Mouse (Mus musculus): Measurements from ENCODE around the gene Clint1. TPM values are rescaled to one million over a fixed set of nuclear protein-coding genes. Genes with fewer than 3 reads are reported as not detected.

Clint1 gene
- polyA plus RNA-seq, 1 experiment: 59.2 TPM

- Histone ChIP-seq H3K4me1 (ENCODE audit: control insufficient read depth, insufficient read depth, insufficient read length, low read length) (peaks cover 19% of the 10 kb centered on the region), H3K27me3 (ENCODE audit: control insufficient read depth, insufficient read depth, low read length) (no peaks in the 10 kb centered on the region), H3K36me3 (ENCODE audit: control insufficient read depth, insufficient read depth, low read length) (peaks cover 11% of the 10 kb centered on the region), H3K4me3 (ENCODE audit: low read depth, low read length) (peak overlapping the region; percentile 30; the same call in 1 of the 2 replicates), H3K27ac (ENCODE audit: insufficient read depth, low read depth, low read length) (peak overlapping the region; percentile 94)
- no peak for TF ChIP-seq POLR2A (IDR thresholded peaks at IDR 0.05; ENCODE audit: low read depth, low read length)
- no peak for TF ChIP-seq CTCF (IDR thresholded peaks at IDR 0.05; ENCODE audit: extremely low read depth, insufficient read length, insufficient replicate concordance, low read depth, low read length)
- 3% methylated on average over 6 of the region's 6 CpGs for WGBS
Measured at GRCm38 (mm10) chr11:45852995-45853317, 1.1 kb downstream of the Clint1 start.

DNA sequence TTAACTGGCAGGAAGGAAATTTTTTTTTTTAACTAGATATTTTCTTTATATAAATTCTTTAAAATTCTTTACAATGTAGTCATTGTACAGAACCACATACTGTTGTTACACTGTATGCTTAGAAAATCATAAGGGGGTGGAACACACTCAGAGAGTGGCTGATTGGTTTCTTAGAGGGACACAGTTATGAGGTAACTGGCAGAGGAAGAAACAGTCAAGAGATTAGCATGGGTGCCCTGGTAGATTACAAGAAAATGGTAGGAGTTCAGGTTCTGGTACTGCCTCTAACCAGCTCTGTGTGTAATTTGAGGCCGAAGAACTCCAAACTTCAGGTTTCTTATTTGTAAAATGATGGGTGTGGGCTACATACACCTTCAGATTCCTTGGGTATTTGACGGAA lies 2.1 kb downstream of the Clint1 start:
- Histone ChIP-seq H3K36me3 (ENCODE audit: control insufficient read depth, insufficient read depth, low read length) (peaks cover 13% of the 10 kb centered on the region), H3K27ac (ENCODE audit: insufficient read depth, low read depth, low read length) (peak overlapping the region; percentile 31; the same call in 1 of the 2 replicates), H3K4me1 (ENCODE audit: control insufficient read depth, insufficient read depth, insufficient read length, low read length) (peaks cover 19% of the 10 kb centered on the region), H3K27me3 (ENCODE audit: control insufficient read depth, insufficient read depth, low read length) (no peaks in the 10 kb centered on the region), H3K4me3 (ENCODE audit: low read depth, low read length) (no peak overlapping the region)
- TF ChIP-seq POLR2A (IDR thresholded peaks at IDR 0.05; ENCODE audit: low read depth, low read length): no peak
- no peak for TF ChIP-seq CTCF (IDR thresholded peaks at IDR 0.05; ENCODE audit: extremely low read depth, insufficient read length, insufficient replicate concordance, low read depth, low read length)
- 56% methylated on average over 2 of the region's 2 CpGs for WGBS

DNA sequence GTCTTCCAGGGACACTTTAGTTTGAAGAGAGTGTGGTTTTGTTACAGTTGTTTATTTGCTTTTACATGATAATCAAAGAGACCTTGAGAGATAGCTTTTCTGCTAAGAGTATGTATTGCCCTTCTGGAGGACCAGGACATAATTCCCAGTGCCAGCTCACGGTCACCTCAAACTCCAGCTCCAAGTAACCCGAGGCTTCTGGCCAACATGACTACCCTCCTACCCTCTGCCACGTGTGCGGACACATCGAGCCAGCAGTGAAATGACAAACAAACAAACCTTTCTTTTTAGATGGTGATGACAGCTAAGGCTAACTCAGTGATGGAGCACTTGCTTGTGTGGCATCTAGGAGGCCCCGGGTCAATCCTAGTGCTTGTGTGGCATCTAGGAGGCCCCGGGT lies 2.5 kb downstream of the Clint1 start:
- H3K4me3 ChIP-seq (ENCODE audit: low read depth, low read length): peak overlapping the region; percentile 33

DNA sequence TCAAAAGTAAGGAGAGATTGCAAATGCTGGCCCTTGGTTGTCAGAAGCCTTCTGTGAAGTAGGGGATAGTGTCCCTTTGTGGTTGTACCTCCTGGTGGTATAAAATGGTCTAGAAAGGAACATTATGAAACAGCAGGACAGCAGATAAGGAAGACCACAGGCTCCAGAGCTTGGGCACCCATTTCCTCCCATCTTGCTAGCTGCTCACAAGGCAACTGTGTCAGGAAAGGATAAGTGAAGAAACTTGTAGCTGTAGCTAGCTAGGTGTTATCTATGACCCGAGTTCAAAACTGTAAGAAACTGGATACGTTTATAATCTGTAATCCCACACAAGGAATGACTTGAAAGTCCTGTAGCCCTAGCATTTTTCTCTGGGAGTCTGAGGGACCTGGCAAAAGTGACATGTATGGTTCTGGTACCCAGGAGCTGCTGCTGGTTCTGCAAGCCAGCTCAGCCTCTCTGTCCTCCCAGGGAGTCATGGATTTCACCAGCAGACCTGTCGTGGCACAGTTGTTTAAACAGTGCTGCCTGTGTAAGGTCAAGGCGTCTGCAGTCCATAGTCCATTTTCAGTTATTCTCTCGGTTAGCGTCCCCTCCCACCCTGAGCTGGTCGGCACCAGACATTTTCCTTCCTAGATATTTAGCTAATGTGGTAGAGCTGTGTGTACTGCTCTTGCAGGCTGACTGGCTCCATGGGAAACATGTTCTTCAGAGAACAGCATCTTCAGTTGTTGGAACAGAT lies 3.7 kb downstream of the Clint1 start:
- H3K4me3 ChIP-seq (ENCODE audit: low read depth, low read length): peak overlapping the region; percentile 33
- 16% methylated on average over 7 of the region's 7 CpGs for WGBS
- peaks cover 16% of the 10 kb centered on the region for H3K4me1 ChIP-seq (ENCODE audit: control insufficient read depth, insufficient read depth, insufficient read length, low read length)
- peaks cover 15% of the 10 kb centered on the region for H3K36me3 ChIP-seq (ENCODE audit: control insufficient read depth, insufficient read depth, low read length)
- TF ChIP-seq CTCF (IDR thresholded peaks at IDR 0.05; ENCODE audit: extremely low read depth, insufficient read length, insufficient replicate concordance, low read depth, low read length): no peak
- no peak for TF ChIP-seq POLR2A (IDR thresholded peaks at IDR 0.05; ENCODE audit: low read depth, low read length)
- no peaks in the 10 kb centered on the region for H3K27me3 ChIP-seq (ENCODE audit: control insufficient read depth, insufficient read depth, low read length)
- peak overlapping the region; percentile 86 for H3K27ac ChIP-seq (ENCODE audit: insufficient read depth, low read depth, low read length)

More for the DNA sequence above, 2.5 kb downstream of the Clint1 start:
- TF ChIP-seq CTCF (IDR thresholded peaks at IDR 0.05; ENCODE audit: extremely low read depth, insufficient read length, insufficient replicate concordance, low read depth, low read length): no peak
- no peak for TF ChIP-seq POLR2A (IDR thresholded peaks at IDR 0.05; ENCODE audit: low read depth, low read length)
- Histone ChIP-seq H3K4me1 (ENCODE audit: control insufficient read depth, insufficient read depth, insufficient read length, low read length) (peaks cover 19% of the 10 kb centered on the region), H3K36me3 (ENCODE audit: control insufficient read depth, insufficient read depth, low read length) (peaks cover 14% of the 10 kb centered on the region), H3K27ac (ENCODE audit: insufficient read depth, low read depth, low read length) (peak overlapping the region; percentile 62), H3K27me3 (ENCODE audit: control insufficient read depth, insufficient read depth, low read length) (no peaks in the 10 kb centered on the region)
- 24% methylated on average over 7 of the region's 7 CpGs for WGBS

- H3K4me3 ChIP-seq (ENCODE audit: low read depth, low read length): peak overlapping the region; percentile 33
- peaks cover 22% of the 10 kb centered on the region for H3K4me1 ChIP-seq (ENCODE audit: control insufficient read depth, insufficient read depth, insufficient read length, low read length)
- TF ChIP-seq POLR2A (IDR thresholded peaks at IDR 0.05; ENCODE audit: low read depth, low read length) (no peak), CTCF (IDR thresholded peaks at IDR 0.05; ENCODE audit: extremely low read depth, insufficient read length, insufficient replicate concordance, low read depth, low read length) (no peak)
- WGBS: 15% methylated on average over 6 of the region's 6 CpGs
- no peaks in the 10 kb centered on the region for H3K27me3 ChIP-seq (ENCODE audit: control insufficient read depth, insufficient read depth, low read length)
- peak overlapping the region; percentile 86 for H3K27ac ChIP-seq (ENCODE audit: insufficient read depth, low read depth, low read length)
- H3K36me3 ChIP-seq (ENCODE audit: control insufficient read depth, insufficient read depth, low read length): peaks cover 20% of the 10 kb centered on the region
Measured at GRCm38 (mm10) chr11:45856149-45856516, 4.3 kb downstream of the Clint1 start.

- Histone ChIP-seq H3K27ac (ENCODE audit: insufficient read depth, low read depth, low read length) (peak overlapping the region; percentile 3), H3K27me3 (ENCODE audit: control insufficient read depth, insufficient read depth, low read length) (no peaks in the 10 kb centered on the region), H3K36me3 (ENCODE audit: control insufficient read depth, insufficient read depth, low read length) (peaks cover 11% of the 10 kb centered on the region), H3K4me1 (ENCODE audit: control insufficient read depth, insufficient read depth, insufficient read length, low read length) (peaks cover 17% of the 10 kb centered on the region; the same call in 1 of the 2 replicates), H3K4me3 (ENCODE audit: low read depth, low read length) (no peak overlapping the region)
- TF ChIP-seq CTCF (IDR thresholded peaks at IDR 0.05; ENCODE audit: extremely low read depth, insufficient read length, insufficient replicate concordance, low read depth, low read length): no peak
- TF ChIP-seq POLR2A (IDR thresholded peaks at IDR 0.05; ENCODE audit: low read depth, low read length): no peak
- 41% methylated on average over 7 of the region's 7 CpGs for WGBS
Measured at GRCm38 (mm10) chr11:45861334-45861733, 9.5 kb downstream of the Clint1 start.

GRCm38 (mm10) chr11:45864409-45864808 lies 12.6 kb downstream of the Clint1 start:
- H3K36me3 ChIP-seq (ENCODE audit: control insufficient read depth, insufficient read depth, low read length): peaks cover 7% of the 10 kb centered on the region

More at GRCm38 (mm10) chr11:45864409-45864808, 12.6 kb downstream of the Clint1 start:
- Histone ChIP-seq H3K27ac (ENCODE audit: insufficient read depth, low read depth, low read length) (no peak overlapping the region), H3K4me3 (ENCODE audit: low read depth, low read length) (no peak overlapping the region), H3K27me3 (ENCODE audit: control insufficient read depth, insufficient read depth, low read length) (no peaks in the 10 kb centered on the region), H3K4me1 (ENCODE audit: control insufficient read depth, insufficient read depth, insufficient read length, low read length) (peaks cover 24% of the 10 kb centered on the region; the same call in 1 of the 2 replicates)
- WGBS: 39% methylated on average over 3 of the region's 3 CpGs
- TF ChIP-seq POLR2A (IDR thresholded peaks at IDR 0.05; ENCODE audit: low read depth, low read length): no peak
- no peak for TF ChIP-seq CTCF (IDR thresholded peaks at IDR 0.05; ENCODE audit: extremely low read depth, insufficient read length, insufficient replicate concordance, low read depth, low read length)

Measured in small intestine, adult 2 months (tissue).